Mouse (Mus musculus): ENCODE data around the gene Ascc2.

DNA sequence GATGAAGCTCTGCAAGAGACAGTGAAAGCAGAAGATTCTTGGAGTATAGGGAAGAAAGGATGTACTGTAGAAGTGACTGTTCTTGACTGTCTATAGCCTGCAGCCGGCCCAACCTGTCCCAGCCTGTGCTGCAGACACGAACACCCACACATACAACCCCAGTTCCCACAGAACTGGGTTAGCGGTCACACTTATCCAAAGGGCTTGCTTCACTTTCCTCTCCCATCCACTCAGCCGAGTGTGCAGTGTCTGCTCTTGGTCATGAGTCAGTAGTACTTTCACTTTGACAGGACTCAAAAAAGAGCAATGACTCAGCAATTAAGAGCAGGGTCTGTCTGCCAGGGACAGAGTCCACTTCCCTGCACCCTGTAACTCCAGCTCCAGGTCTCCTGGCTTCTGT, 23.8 kb downstream of the Ascc2 start:
- TF ChIP-seq POLR2A (IDR thresholded peaks at IDR 0.05; ENCODE audit: insufficient read depth, low read length) (no peak), EP300 (IDR thresholded peaks at IDR 0.05; ENCODE audit: insufficient read depth, low read depth, low read length) (no peak)

Measured in ES-Bruce4 (cell line).